Mouse (Mus musculus) midbrain, postnatal 0 days (tissue): ENCODE data around the gene Ttc27. TPM values are rescaled to one million over a fixed set of nuclear protein-coding genes. Genes with fewer than 3 reads are reported as not detected.
A peak's percentile ranks its signal among the peaks of the same experiment; 100 is the strongest.

ENCODE experiments used
- ATAC-seq: fragments of 200-750 bp; cut with Nextera tagmentation; 2 replicates; pipeline ENCODE4 v1.8.0; 2017; ENCODE audit warnings: moderate number of reproducible peaks, mild to moderate bottlenecking, moderate TSS enrichment, moderate library complexity; ENCODE audit not compliant: low FRiP score
- DNase-seq: peaks from one replicate; pipeline ENCODE4 v3.0.0-alpha.2; 2015; ENCODE audit warnings: low spot score
- H3K27ac ChIP-seq: fragments of 300-500 bp; sonication (generic); 2 replicates; pipeline ENCODE4 v1.5.1; 2014; ENCODE audit warnings: low read depth, mild to moderate bottlenecking, low read length, mixed read lengths
- H3K27me3 ChIP-seq: fragments of 300-500 bp; sonication (generic); 2 replicates; pipeline ENCODE4 v1.6.1; 2014; ENCODE audit warnings: low read length, control low read depth, mixed read lengths; ENCODE audit not compliant: insufficient read depth
- H3K36me3 ChIP-seq: fragments of 300-500 bp; sonication (generic); 2 replicates; pipeline ENCODE4 v1.6.1; 2014; ENCODE audit warnings: low read length, control low read depth, mixed read lengths; ENCODE audit not compliant: insufficient read depth
- H3K4me1 ChIP-seq: fragments of 300-500 bp; sonication (generic); 2 replicates; pipeline ENCODE4 v1.6.1; 2014; ENCODE audit warnings: mild to moderate bottlenecking, control low read depth, antibody characterized with exemption, low read length, mixed read lengths; ENCODE audit not compliant: insufficient read depth
- H3K4me2 ChIP-seq: fragments of 300-500 bp; sonication (generic); 2 replicates; pipeline ENCODE4 v1.6.1; 2014; ENCODE audit warnings: low read depth, mild to moderate bottlenecking, low read length, mixed read lengths; ENCODE audit not compliant: poor library complexity, severe bottlenecking
- H3K4me3 ChIP-seq: fragments of 300-500 bp; sonication (generic); 2 replicates; pipeline ENCODE4 v1.5.1; 2014; ENCODE audit warnings: low read depth, mild to moderate bottlenecking, low read length, moderate library complexity
- H3K9ac ChIP-seq: fragments of 300-500 bp; sonication (generic); replicated peaks from 2 replicates; pipeline ENCODE4 v1.6.1; 2014; ENCODE audit warnings: mild to moderate bottlenecking, low read length, moderate library complexity, mixed read lengths; ENCODE audit not compliant: poor library complexity, severe bottlenecking
- H3K9me3 ChIP-seq: fragments of 300-500 bp; sonication (generic); 2 replicates; pipeline ENCODE4 v1.6.1; 2016; ENCODE audit warnings: low read length, control low read depth
- CTCF ChIP-seq: IDR thresholded peaks from 2 replicates; pipeline ENCODE4 v1.5.1; 2016; ENCODE audit warnings: antibody characterized with exemption, mild to moderate bottlenecking
- WGBS: fragments of 180-500 bp; shearing (Covaris S2); extraction: QIAGEN DNeasy Blood & Tissue Kit; methylation state at CpG from one replicate; pipeline ENCODE4 v1.1.7; 2014; 5-methylcytosine and 5-hydroxymethylcytosine counted together
- polyA plus RNA-seq: library from polyadenylated mRNA; unstranded; fragments of >200 nt; fragmentation: Nextera tagmentation; extraction: Ambion mirVana; gene quantifications from 2 replicates; pipeline ENCODE4 v1.2.1, GENCODE M21; 2015
- total RNA-seq: library from RNA; depleted of rRNA; stranded (reverse); fragments of >200 nt; gene quantifications from 2 replicates; pipeline ENCODE4 v1.2.3, GENCODE M21; 2014

Ttc27 gene
- total and polyA plus RNA-seq, 2 experiments from 2014 or later, result 12.6 to 13.0 TPM

DNA sequence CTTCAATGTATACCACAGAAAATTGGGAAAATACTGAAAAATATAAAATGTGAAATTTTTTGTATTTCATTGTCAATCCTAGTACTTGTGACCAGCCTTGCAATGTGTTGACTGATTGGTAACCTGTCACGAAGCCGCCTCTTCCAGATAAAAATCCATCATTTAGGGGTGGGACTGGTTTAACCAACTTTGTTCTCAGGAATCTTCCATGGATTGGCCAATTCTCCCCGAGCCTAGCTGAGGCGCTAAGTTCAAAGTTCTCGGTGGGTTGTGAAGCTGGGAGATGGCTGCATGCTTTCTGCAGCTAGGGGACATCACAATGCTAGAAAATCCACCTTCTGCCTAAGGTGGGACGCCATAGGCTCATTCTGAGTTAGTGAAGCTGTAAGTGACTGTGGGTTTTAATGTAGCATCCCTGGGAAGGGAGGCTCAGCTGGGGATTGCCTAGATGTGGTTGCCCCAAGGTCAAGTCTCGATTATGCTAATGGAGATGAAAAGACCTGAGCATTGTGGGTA is 9.8 kb upstream of the Ttc27 start:
- Histone ChIP-seq H3K36me3 (peaks cover 5% of the 10 kb centered on the region; the same call in 1 of the 2 replicates), H3K4me1 (no peaks in the 10 kb centered on the region), H3K27ac (no peak overlapping the region), H3K27me3 (no peaks in the 10 kb centered on the region), H3K9me3 (no peaks in the 10 kb centered on the region), H3K4me3 (no peak overlapping the region), H3K9ac (no peak overlapping the region), H3K4me2 (no peak overlapping the region)
- 85% methylated on average over 7 of the region's 7 CpGs for WGBS
- no peak for TF ChIP-seq CTCF
- DNase-seq (no peak), ATAC-seq (no peak; the same call in 1 of the 2 replicates)

DNA sequence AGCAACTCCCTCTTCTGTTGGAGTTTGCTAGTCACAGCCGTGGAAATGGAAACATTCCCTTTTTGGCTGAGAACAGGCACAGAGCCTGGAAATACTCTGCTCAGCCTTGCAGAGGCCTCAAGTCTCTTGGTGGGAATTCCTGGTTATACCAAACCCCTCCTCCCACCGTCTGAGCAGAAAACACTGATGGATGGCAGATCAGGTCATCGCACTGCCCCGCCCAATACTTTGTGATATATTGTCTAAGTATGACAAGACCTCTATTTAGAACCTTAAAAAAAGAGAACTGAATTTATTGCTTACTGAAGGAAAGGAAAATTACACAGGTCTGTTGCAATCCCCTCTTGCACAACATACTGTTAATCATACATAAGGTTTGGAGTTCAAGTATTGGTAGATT is 6.8 kb upstream of the Ttc27 start:
- H3K27ac ChIP-seq, result no peak overlapping the region

DNA sequence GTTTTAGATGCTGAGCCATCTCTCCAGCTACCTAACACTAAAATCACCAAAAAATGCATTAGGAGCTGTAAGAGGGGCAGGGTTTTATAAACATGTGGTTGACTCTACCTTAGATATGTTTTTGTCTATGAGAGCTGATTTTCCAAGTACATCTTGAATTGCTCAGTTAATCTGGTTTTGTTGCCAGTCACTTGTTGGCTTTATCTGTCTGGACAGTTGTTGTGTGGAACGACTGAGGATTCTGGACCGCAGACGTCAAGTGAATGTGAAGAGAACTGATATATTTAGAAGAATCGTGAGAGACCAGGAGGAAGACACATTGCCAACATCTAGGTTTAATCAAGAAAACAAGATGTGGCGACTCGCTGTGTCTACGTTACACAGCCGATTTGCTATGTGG is 5.9 kb upstream of the Ttc27 start:
- no peak for TF ChIP-seq CTCF
- Histone ChIP-seq H3K4me2 (no peak overlapping the region), H3K27ac (no peak overlapping the region), H3K9me3 (no peaks in the 10 kb centered on the region), H3K36me3 (no peaks in the 10 kb centered on the region), H3K4me1 (no peaks in the 10 kb centered on the region), H3K4me3 (no peak overlapping the region), H3K9ac (no peak overlapping the region), H3K27me3 (no peaks in the 10 kb centered on the region)
- 89% methylated on average over 8 of the region's 8 CpGs for WGBS
- ATAC-seq (no peak), DNase-seq (no peak)

More for the DNA sequence above, 6.8 kb upstream of the Ttc27 start:
- DNase-seq, result no peak
- Histone ChIP-seq H3K9ac (no peak overlapping the region), H3K4me1 (no peaks in the 10 kb centered on the region), H3K4me3 (no peak overlapping the region), H3K9me3 (no peaks in the 10 kb centered on the region), H3K36me3 (no peaks in the 10 kb centered on the region), H3K27me3 (no peaks in the 10 kb centered on the region), H3K4me2 (no peak overlapping the region)
- no peak for ATAC-seq
- 77% methylated on average over 4 of the region's 4 CpGs for WGBS
- TF ChIP-seq CTCF, result no peak

DNA sequence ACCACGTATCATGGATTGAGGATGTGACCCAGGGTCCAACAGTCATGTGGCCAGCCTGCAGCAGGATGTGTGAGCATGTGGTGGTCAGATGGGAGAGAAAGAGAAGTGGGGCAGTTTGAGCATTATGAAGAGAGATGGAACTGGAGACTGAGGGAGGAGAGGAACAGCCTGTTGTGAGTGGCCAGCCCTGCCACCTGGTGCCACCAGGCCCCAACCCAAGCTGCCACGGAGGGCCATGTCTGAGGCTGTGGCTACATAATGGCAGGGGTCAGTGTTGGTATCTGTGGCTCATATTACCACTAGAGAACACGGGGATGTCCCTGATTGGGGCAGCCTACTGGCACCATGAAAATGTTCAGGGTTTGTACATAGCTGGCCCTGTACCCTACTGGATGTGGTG is 2.4 kb upstream of the Ttc27 start:
- no peak overlapping the region for H3K27ac ChIP-seq
- no peak for TF ChIP-seq CTCF
- no peaks in the 10 kb centered on the region for H3K9me3 ChIP-seq
- no peaks in the 10 kb centered on the region for H3K4me1 ChIP-seq
- no peaks in the 10 kb centered on the region for H3K36me3 ChIP-seq
- WGBS, result 43% methylated on average over 3 of the region's 3 CpGs
- H3K27me3 ChIP-seq, result no peaks in the 10 kb centered on the region
- no peak for ATAC-seq
- H3K4me3 ChIP-seq, result no peak overlapping the region
- no peak overlapping the region for H3K4me2 ChIP-seq
- H3K9ac ChIP-seq, result no peak overlapping the region
- DNase-seq, result no peak

DNA sequence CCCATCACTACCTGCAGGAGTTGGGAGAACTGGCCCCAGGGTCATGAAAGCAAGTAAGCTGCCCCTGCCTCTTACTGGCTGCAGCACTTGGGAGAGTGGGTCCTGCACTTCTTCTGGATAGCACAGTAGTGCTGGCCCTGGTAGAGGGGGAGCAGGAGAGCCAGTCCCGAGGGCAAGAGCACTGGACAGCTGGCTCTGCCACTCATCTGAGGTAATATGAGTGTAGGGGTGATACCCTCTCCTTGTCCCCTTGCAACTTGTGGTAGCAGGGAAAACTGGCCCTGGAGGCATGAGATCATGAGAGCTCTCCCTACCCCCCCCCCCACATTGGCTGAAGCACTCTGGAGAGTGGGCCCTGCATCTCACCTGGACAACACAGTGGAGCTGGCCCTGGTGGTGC is 1.8 kb upstream of the Ttc27 start:
- 58% methylated on average over 1 of the region's 1 CpGs for WGBS
- DNase-seq, result no peak
- ATAC-seq, result no peak

DNA sequence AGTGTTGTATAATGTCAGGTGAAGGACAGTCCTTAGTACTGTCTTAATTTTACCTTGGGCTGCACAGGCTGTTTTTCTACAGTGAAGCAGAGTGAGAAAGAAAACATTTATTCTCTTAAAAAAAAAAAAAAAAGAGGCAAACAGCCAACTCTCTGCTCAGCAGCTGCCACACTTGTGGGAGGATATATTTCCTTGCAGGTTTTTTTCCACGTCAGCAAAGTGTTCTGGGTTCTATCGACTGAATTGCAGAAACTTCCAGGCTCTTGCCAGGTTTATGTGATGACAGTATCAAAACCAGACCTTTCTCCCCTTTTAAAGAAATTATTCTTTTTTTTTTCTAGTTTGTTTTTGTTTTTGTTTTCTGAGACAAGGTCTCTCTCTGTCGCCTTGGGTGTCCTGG is 889 bp upstream of the Ttc27 start:
- Histone ChIP-seq H3K9ac (no peak overlapping the region), H3K27me3 (no peaks in the 10 kb centered on the region), H3K9me3 (no peaks in the 10 kb centered on the region), H3K27ac (no peak overlapping the region), H3K4me1 (no peaks in the 10 kb centered on the region), H3K4me2 (peak overlapping the region; percentile 87), H3K4me3 (no peak overlapping the region), H3K36me3 (no peaks in the 10 kb centered on the region)
- DNase-seq (no peak), ATAC-seq (no peak)
- no peak for TF ChIP-seq CTCF
- 62% methylated on average over 3 of the region's 3 CpGs for WGBS

More for the DNA sequence above, 1.8 kb upstream of the Ttc27 start:
- Histone ChIP-seq H3K4me3 (no peak overlapping the region), H3K4me1 (no peaks in the 10 kb centered on the region), H3K27me3 (no peaks in the 10 kb centered on the region), H3K9me3 (no peaks in the 10 kb centered on the region), H3K27ac (no peak overlapping the region), H3K9ac (no peak overlapping the region), H3K4me2 (no peak overlapping the region), H3K36me3 (no peaks in the 10 kb centered on the region)
- TF ChIP-seq CTCF, result no peak
